Mouse (Mus musculus) T-helper 1 cell (primary cell): ENCODE results near the gene Nrxn1.

Experiments
- in situ Hi-C: fragments of 300-600 bp; cut with MboI, MseI; formaldehyde crosslinking; loops from one replicate; pipeline ENCODE4 v1.15.1; 2025; ENCODE audit warnings: high pct_unique_total_duplicates

Nrxn1 gene

GRCm38 (mm10) chr17:90962904-90963531, 129.9 kb downstream of the Nrxn1 start:
- in situ Hi-C loops: no loop called here

GRCm38 (mm10) chr17:90955221-90955620, 137.7 kb downstream of the Nrxn1 start:
- in situ Hi-C loops: no loop called here

- in situ Hi-C loops: no loop called here
These were observed 157.9 kb downstream of the Nrxn1 start for GRCm38 (mm10) chr17:90934929-90935328.

GRCm38 (mm10) chr17:90913320-90913719, 179.6 kb downstream of the Nrxn1 start:
- in situ Hi-C loops: no loop called here

- in situ Hi-C loops: no loop called here
These were observed 180.1 kb downstream of the Nrxn1 start for GRCm38 (mm10) chr17:90912746-90913145.

- in situ Hi-C loops: no loop called here
These were observed 180.5 kb downstream of the Nrxn1 start for GRCm38 (mm10) chr17:90912341-90912740.

GRCm38 (mm10) chr17:90906118-90907093, 186.5 kb downstream of the Nrxn1 start:
- in situ Hi-C loops: no loop called here

GRCm38 (mm10) chr17:90905143-90905542, 187.7 kb downstream of the Nrxn1 start:
- in situ Hi-C loops: no loop called here

GRCm38 (mm10) chr17:90892327-90893259, 200.3 kb downstream of the Nrxn1 start:
- in situ Hi-C loops: no loop called here

GRCm38 (mm10) chr17:90891711-90892110, 201.2 kb downstream of the Nrxn1 start:
- in situ Hi-C loops: no loop called here

- in situ Hi-C loops: loop anchor here (25.0 kb wide), 1 partner anchor 1805 kb away; no protein-coding TSS in a partner anchor
These were observed 235.6 kb downstream of the Nrxn1 start for GRCm38 (mm10) chr17:90857225-90857624.

GRCm38 (mm10) chr17:90843876-90844275, 249.0 kb downstream of the Nrxn1 start:
- in situ Hi-C loops: no loop called here

- in situ Hi-C loops: no loop called here
These were observed 249.7 kb downstream of the Nrxn1 start for GRCm38 (mm10) chr17:90843072-90843611.

- in situ Hi-C loops: no loop called here
These were observed 255.9 kb downstream of the Nrxn1 start for GRCm38 (mm10) chr17:90837022-90837414.

- in situ Hi-C loops: no loop called here
These were observed 256.5 kb downstream of the Nrxn1 start for GRCm38 (mm10) chr17:90836154-90837021.

GRCm38 (mm10) chr17:90818340-90818739, 274.5 kb downstream of the Nrxn1 start:
- in situ Hi-C loops: loop anchor here (10.0 kb wide), 1 partner anchor 1424 kb away; no protein-coding TSS in a partner anchor

- in situ Hi-C loops: loop anchor here (10.0 kb wide), 1 partner anchor 1423 kb away; no protein-coding TSS in a partner anchor
These were observed 275.0 kb downstream of the Nrxn1 start for GRCm38 (mm10) chr17:90817898-90818297.

- in situ Hi-C loops: loop anchor here (10.0 kb wide), 1 partner anchor 1421 kb away; no protein-coding TSS in a partner anchor
These were observed 277.6 kb downstream of the Nrxn1 start for GRCm38 (mm10) chr17:90815306-90815705.

- in situ Hi-C loops: loop anchor here (10.0 kb wide), 1 partner anchor 1419 kb away; no protein-coding TSS in a partner anchor
These were observed 279.1 kb downstream of the Nrxn1 start for GRCm38 (mm10) chr17:90813760-90814159.

GRCm38 (mm10) chr17:90812485-90812884, 280.4 kb downstream of the Nrxn1 start:
- in situ Hi-C loops: loop anchor here (10.0 kb wide), 1 partner anchor 1418 kb away; no protein-coding TSS in a partner anchor
